Mouse (Mus musculus): ENCODE results near the gene 1700092M07Rik. TPM values are rescaled to one million over a fixed set of nuclear protein-coding genes. Genes with fewer than 3 reads are reported as not detected.

Gene 1700092M07Rik
- polyA plus RNA-seq, 2 experiments = 1.6 to 3.2 TPM

GRCm38 (mm10) chr19:8708954-8709353, 31.6 kb upstream of the 1700092M07Rik start:
- TF ChIP-seq POLR2A (IDR thresholded peaks at IDR 0.05; ENCODE audit: borderline replicate concordance, extremely low read depth, insufficient read depth, insufficient read length) = no peak
- Histone ChIP-seq H3K36me3 (ENCODE audit: control insufficient read depth, insufficient read depth, low read length) (peaks cover 62% of the 10 kb centered on the region), H3K4me3 (replicated peaks; ENCODE audit: low read length) (no peak overlapping the region), H3K27me3 (ENCODE audit: control insufficient read depth, insufficient read depth, low read length) (no peaks in the 10 kb centered on the region), H3K4me2 (replicated peaks; ENCODE audit: low read depth, low read length, severe bottlenecking) (no peak overlapping the region), H3K4me1 (ENCODE audit: control insufficient read depth, insufficient read depth, low read length) (peaks cover 24% of the 10 kb centered on the region), H3K9ac (ENCODE audit: low read depth, low read length, severe bottlenecking) (no peak overlapping the region), H3K9me3 (ENCODE audit: control insufficient read depth, low read length) (no peaks in the 10 kb centered on the region), H3K27ac (replicated peaks; ENCODE audit: low read depth, low read length) (no peak overlapping the region)
- 95% methylated on average over 8 of the region's 8 CpGs for WGBS
- ATAC-seq (ENCODE audit: low FRiP score, low read depth) = no peak
- no peak for DNase-seq (ENCODE audit: low spot score)

GRCm38 (mm10) chr19:8710057-8710456, 30.5 kb upstream of the 1700092M07Rik start:
- no peak for ATAC-seq (ENCODE audit: low FRiP score, low read depth)
- no peaks in the 10 kb centered on the region for H3K9me3 ChIP-seq (ENCODE audit: control insufficient read depth, low read length)
- H3K4me3 ChIP-seq (replicated peaks; ENCODE audit: low read length) = no peak overlapping the region
- H3K4me1 ChIP-seq (ENCODE audit: control insufficient read depth, insufficient read depth, low read length) = peaks cover 28% of the 10 kb centered on the region
- H3K27ac ChIP-seq (replicated peaks; ENCODE audit: low read depth, low read length) = no peak overlapping the region
- no peak overlapping the region for H3K9ac ChIP-seq (ENCODE audit: low read depth, low read length, severe bottlenecking)
- TF ChIP-seq POLR2A (IDR thresholded peaks at IDR 0.05; ENCODE audit: borderline replicate concordance, extremely low read depth, insufficient read depth, insufficient read length) = no peak
- peaks cover 62% of the 10 kb centered on the region for H3K36me3 ChIP-seq (ENCODE audit: control insufficient read depth, insufficient read depth, low read length)
- DNase-seq (ENCODE audit: low spot score) = peak; percentile 75
- no peak overlapping the region for H3K4me2 ChIP-seq (replicated peaks; ENCODE audit: low read depth, low read length, severe bottlenecking)
- WGBS = 52% methylated on average over 2 of the region's 2 CpGs
- no peaks in the 10 kb centered on the region for H3K27me3 ChIP-seq (ENCODE audit: control insufficient read depth, insufficient read depth, low read length)

- H3K9ac ChIP-seq (ENCODE audit: low read depth, low read length, severe bottlenecking) = peak overlapping the region; percentile 91; the same call in 1 of the 2 replicates
- H3K27me3 ChIP-seq (ENCODE audit: control insufficient read depth, insufficient read depth, low read length) = no peaks in the 10 kb centered on the region
- peaks cover 28% of the 10 kb centered on the region for H3K4me1 ChIP-seq (ENCODE audit: control insufficient read depth, insufficient read depth, low read length)
- ATAC-seq (ENCODE audit: low FRiP score, low read depth) (no peak), DNase-seq (ENCODE audit: low spot score) (no peak)
- H3K4me3 ChIP-seq (replicated peaks; ENCODE audit: low read length) = peak overlapping the region; percentile 90
- H3K4me2 ChIP-seq (replicated peaks; ENCODE audit: low read depth, low read length, severe bottlenecking) = peak overlapping the region; percentile 68
- peaks cover 58% of the 10 kb centered on the region for H3K36me3 ChIP-seq (ENCODE audit: control insufficient read depth, insufficient read depth, low read length)
- no peaks in the 10 kb centered on the region for H3K9me3 ChIP-seq (ENCODE audit: control insufficient read depth, low read length)
- 45% methylated on average over 4 of the region's 4 CpGs for WGBS
- TF ChIP-seq POLR2A (IDR thresholded peaks at IDR 0.05; ENCODE audit: borderline replicate concordance, extremely low read depth, insufficient read depth, insufficient read length) = no peak
- peak overlapping the region; percentile 53 for H3K27ac ChIP-seq (replicated peaks; ENCODE audit: low read depth, low read length)
Measured at GRCm38 (mm10) chr19:8711506-8711905, 29.0 kb upstream of the 1700092M07Rik start.

- TF ChIP-seq POLR2A (IDR thresholded peaks at IDR 0.05; ENCODE audit: borderline replicate concordance, extremely low read depth, insufficient read depth, insufficient read length) = no peak
- peaks cover 51% of the 10 kb centered on the region for H3K36me3 ChIP-seq (ENCODE audit: control insufficient read depth, insufficient read depth, low read length)
- H3K9me3 ChIP-seq (ENCODE audit: control insufficient read depth, low read length) = no peaks in the 10 kb centered on the region
- peak overlapping the region; percentile 90 for H3K4me3 ChIP-seq (replicated peaks; ENCODE audit: low read length)
- 49% methylated on average over 10 of the region's 10 CpGs for WGBS
- peak overlapping the region; percentile 68 for H3K4me2 ChIP-seq (replicated peaks; ENCODE audit: low read depth, low read length, severe bottlenecking)
- H3K27me3 ChIP-seq (ENCODE audit: control insufficient read depth, insufficient read depth, low read length) = no peaks in the 10 kb centered on the region
- ATAC-seq (ENCODE audit: low FRiP score, low read depth) (no peak), DNase-seq (ENCODE audit: low spot score) (no peak)
- H3K27ac ChIP-seq (replicated peaks; ENCODE audit: low read depth, low read length) = peak overlapping the region; percentile 90
- H3K4me1 ChIP-seq (ENCODE audit: control insufficient read depth, insufficient read depth, low read length) = peaks cover 28% of the 10 kb centered on the region
- peak overlapping the region; percentile 91 for H3K9ac ChIP-seq (ENCODE audit: low read depth, low read length, severe bottlenecking)
Measured at GRCm38 (mm10) chr19:8711949-8712869, 28.3 kb upstream of the 1700092M07Rik start.

DNA sequence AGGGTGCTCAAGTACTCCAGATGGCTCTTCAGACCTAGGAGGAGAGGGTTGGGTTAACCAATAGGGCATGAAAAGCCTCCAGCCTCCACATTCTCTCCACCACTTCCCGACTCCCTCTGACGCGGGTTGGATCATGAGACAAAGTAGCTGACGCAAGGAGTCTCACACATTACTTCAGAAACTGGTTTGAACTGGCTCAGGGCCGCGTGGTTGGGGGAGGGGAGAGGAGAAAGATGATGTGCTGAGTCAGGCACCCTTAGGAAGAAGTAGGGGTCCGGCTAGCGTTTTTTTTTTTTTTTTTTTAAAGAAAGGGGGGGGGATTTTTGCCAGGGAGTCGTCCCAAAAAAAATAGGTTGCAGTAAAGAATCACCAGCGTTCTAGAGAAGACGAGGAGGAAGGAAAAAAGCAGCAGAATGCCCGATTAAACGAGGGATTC, 27.6 kb upstream of the 1700092M07Rik start:
- Histone ChIP-seq H3K9ac (ENCODE audit: low read depth, low read length, severe bottlenecking) (peak overlapping the region; percentile 91), H3K36me3 (ENCODE audit: control insufficient read depth, insufficient read depth, low read length) (peaks cover 44% of the 10 kb centered on the region), H3K9me3 (ENCODE audit: control insufficient read depth, low read length) (no peaks in the 10 kb centered on the region), H3K27me3 (ENCODE audit: control insufficient read depth, insufficient read depth, low read length) (no peaks in the 10 kb centered on the region), H3K4me1 (ENCODE audit: control insufficient read depth, insufficient read depth, low read length) (peaks cover 28% of the 10 kb centered on the region), H3K4me2 (replicated peaks; ENCODE audit: low read depth, low read length, severe bottlenecking) (peak overlapping the region; percentile 68), H3K4me3 (replicated peaks; ENCODE audit: low read length) (peak overlapping the region; percentile 90), H3K27ac (replicated peaks; ENCODE audit: low read depth, low read length) (peak overlapping the region; percentile 90)
- TF ChIP-seq POLR2A (IDR thresholded peaks at IDR 0.05; ENCODE audit: borderline replicate concordance, extremely low read depth, insufficient read depth, insufficient read length) = no peak
- DNase-seq (ENCODE audit: low spot score) (peak; percentile 82), ATAC-seq (ENCODE audit: low FRiP score, low read depth) (peak; percentile 74)
- WGBS = under 1% methylated on average over 13 of the region's 13 CpGs

All from limb, embryonic 14.5 days (tissue).